Comparison of ENCODE assay signal across 9 mouse cellular contexts in the genomic region with DNA sequence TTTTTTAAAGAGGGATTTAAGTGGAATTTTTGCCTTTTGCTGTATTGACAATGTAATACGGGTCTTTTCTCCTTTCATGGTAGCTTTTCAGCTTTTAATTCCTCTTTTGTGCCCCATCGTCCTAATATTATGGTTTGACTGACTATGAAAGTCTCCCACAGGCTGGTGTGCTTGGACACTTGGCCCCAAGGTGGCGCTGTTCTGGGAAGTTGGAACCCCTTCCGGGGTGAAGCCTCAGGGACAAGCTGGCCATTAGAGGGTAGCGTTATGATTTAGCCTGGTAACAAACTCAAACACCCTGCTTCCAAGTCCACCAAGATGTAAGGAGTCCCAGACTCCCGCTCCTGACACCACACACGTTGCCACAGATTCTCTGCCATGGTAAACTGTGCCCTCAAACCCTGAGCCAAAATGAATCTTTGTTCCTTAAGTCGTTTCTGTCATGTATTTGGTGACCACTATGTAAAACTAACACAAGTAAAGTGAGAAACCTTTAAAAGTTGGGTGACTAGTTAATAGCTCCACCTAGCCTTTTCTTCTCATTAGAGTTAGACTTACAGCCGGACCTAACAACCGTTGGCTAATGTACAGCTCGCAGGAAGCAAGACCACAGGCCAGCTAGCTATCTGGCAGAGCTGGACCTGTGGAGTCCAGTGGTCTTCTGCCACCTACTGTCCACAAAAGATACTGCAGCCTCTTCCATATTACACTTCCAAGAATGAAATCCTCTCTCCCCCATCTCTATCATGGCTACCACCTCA. TPM values are rescaled to one million over a fixed set of nuclear protein-coding genes. Genes with fewer than 3 reads are reported as not detected.
DNase-seq lines count a peak whose midpoint lies in the region; ATAC-seq and TF ChIP-seq lines count a peak whose summit lies in the region.
"Had no signal": no experiment of that assay in that cellular context is flagged by ENCODE, and none has a peak within 500 bp of the region (broad histone marks: within the 10 kb centered on the region; RNA-seq: fewer than 3 reads in every experiment).

No protein-coding gene starts in this region.

- no peaks in the 10 kb centered on the region for H3K27me3 ChIP-seq in cerebellum, adult 2 months (ENCODE audit: control insufficient read depth, insufficient read depth, low read length)
- H3K27me3 ChIP-seq in hindbrain, embryonic 15.5 days = no peaks in the 10 kb centered on the region
- no peaks in the 10 kb centered on the region; the same call in 1 of the 2 replicates for H3K27me3 ChIP-seq in liver, embryonic 11.5 days (replicated peaks; ENCODE audit: control insufficient read depth, insufficient read depth, low read length)
- no peaks in the 10 kb centered on the region for H3K27me3 ChIP-seq in splenic B cell, adult 2 months (ENCODE audit: control insufficient read depth, insufficient read depth, low read length, poor library complexity, severe bottlenecking)
- H3K27me3 ChIP-seq: liver, embryonic 15.5 days had no signal

- no peak overlapping the region for H3K4me3 ChIP-seq in cerebellum, adult 2 months (replicated peaks; ENCODE audit: insufficient read depth, low read depth, low read length)
- no peak overlapping the region for H3K4me3 ChIP-seq in hindbrain, embryonic 15.5 days
- H3K4me3 ChIP-seq in liver, embryonic 11.5 days (ENCODE audit: low read depth, low read length) = no peak overlapping the region
- H3K4me3 ChIP-seq: liver, embryonic 15.5 days had no signal

- 45% methylated on average over 11 of the region's 11 CpGs for WGBS in cerebellum, adult 2 months
- 55% methylated on average over 11 of the region's 11 CpGs for WGBS in hindbrain, embryonic 15.5 days
- 39% methylated on average over 11 of the region's 11 CpGs for WGBS in liver, embryonic 11.5 days

- H3K4me2 ChIP-seq in hindbrain, embryonic 15.5 days = no peak overlapping the region
- no peak overlapping the region for H3K4me2 ChIP-seq in liver, embryonic 11.5 days
- H3K4me2 ChIP-seq: liver, embryonic 15.5 days had no signal

- no peak for TF ChIP-seq POLR2A in cerebellum, adult 2 months (IDR thresholded peaks at IDR 0.05; ENCODE audit: borderline replicate concordance, insufficient read depth, low read length)

- no peaks in the 10 kb centered on the region for H3K4me1 ChIP-seq in cerebellum, adult 2 months (ENCODE audit: control insufficient read depth, insufficient read depth, low read length)
- no peaks in the 10 kb centered on the region for H3K4me1 ChIP-seq in hindbrain, embryonic 15.5 days (replicated peaks)
- no peaks in the 10 kb centered on the region for H3K4me1 ChIP-seq in liver, embryonic 11.5 days (replicated peaks; ENCODE audit: control insufficient read depth, insufficient read depth, low read length)
- H3K4me1 ChIP-seq: liver, embryonic 15.5 days had no signal

- DNase-seq in cerebellum, adult 2 months = peak in 1 of 2 experiments; percentile 14
- DNase-seq in cerebellum, adult 9-11 months = no peak
- DNase-seq in ovary, postnatal 14 days (ENCODE audit: low spot score) = peak; percentile 57
- DNase-seq in ovary, postnatal 10 days (ENCODE audit: low spot score) = no peak
- DNase-seq in cerebellum, postnatal 36 days = peak; percentile 14 to 28
- DNase-seq in liver, embryonic 11.5 days (ENCODE audit: low spot score) = peak; percentile 39
- DNase-seq in splenic B cell, adult 2 months (ENCODE audit: low read depth, low spot score) = peak; percentile 21

- no peak overlapping the region for H3K9ac ChIP-seq in hindbrain, embryonic 15.5 days
- H3K9ac ChIP-seq in liver, embryonic 11.5 days (ENCODE audit: low read depth, low read length) = no peak overlapping the region
- H3K9ac ChIP-seq: liver, embryonic 15.5 days had no signal

- no peaks in the 10 kb centered on the region for H3K9me3 ChIP-seq in hindbrain, embryonic 15.5 days
- no peaks in the 10 kb centered on the region for H3K9me3 ChIP-seq in liver, embryonic 11.5 days (ENCODE audit: control insufficient read depth, low read length)
- H3K9me3 ChIP-seq: liver, embryonic 15.5 days had no signal

- ATAC-seq in hindbrain, embryonic 15.5 days (ENCODE audit: low FRiP score, low read depth) = peak; percentile 69; the same call in 1 of the 2 replicates
- ATAC-seq in liver, embryonic 11.5 days (replicated peaks; ENCODE audit: low FRiP score) = no peak

- H3K27ac ChIP-seq in cerebellum, adult 2 months (ENCODE audit: insufficient read depth, low read length) = no peak overlapping the region
- no peak overlapping the region for H3K27ac ChIP-seq in hindbrain, embryonic 15.5 days (replicated peaks)
- H3K27ac ChIP-seq in liver, embryonic 11.5 days (ENCODE audit: low read depth, low read length) = no peak overlapping the region
- H3K27ac ChIP-seq: liver, embryonic 15.5 days had no signal

- H3K36me3 ChIP-seq in hindbrain, embryonic 15.5 days = no peaks in the 10 kb centered on the region
- H3K36me3 ChIP-seq in liver, embryonic 11.5 days (ENCODE audit: control insufficient read depth, insufficient read depth, low read length) = no peaks in the 10 kb centered on the region
- no peaks in the 10 kb centered on the region for H3K36me3 ChIP-seq in splenic B cell, adult 2 months (ENCODE audit: control insufficient read depth, insufficient read depth, low read length, poor library complexity, severe bottlenecking)
- H3K36me3 ChIP-seq: liver, embryonic 15.5 days had no signal

- TF ChIP-seq CTCF in cerebellum, adult 2 months (IDR thresholded peaks at IDR 0.05; ENCODE audit: borderline replicate concordance, insufficient read depth, low read depth, low read length) = peak; percentile 52; the same call in 1 of the 2 replicates

RNA-seq across cellular contexts. Expression of a gene that starts 54.4 kb away (rescaled TPM):
- not detected in 2 replicates for polyA plus RNA-seq in cerebellum, adult 2 months (2012; rRNA removed)
- not detected in 2 replicates for polyA plus RNA-seq in hindbrain, embryonic 15.5 days (2015; fragmentation: Nextera tagmentation; extraction: Ambion mirVana)
- polyA plus RNA-seq in liver, embryonic 11.5 days (2014; fragmentation: Nextera tagmentation; extraction: Ambion mirVana) = 0.19 TPM in 1 of 2 replicates, not detected in the other
- polyA plus RNA-seq: liver, embryonic 15.5 days had no signal

Comparison
In these comparisons a context has a peak if more than half of its experiments do, and no peak if none do; other contexts are left out.
1. DNase-seq: peak in ovary, postnatal 14 days (single experiment), cerebellum, postnatal 36 days (2 of 2), liver, embryonic 11.5 days (single experiment) and splenic B cell, adult 2 months (single experiment); none in cerebellum, adult 9-11 months (single experiment) and ovary, postnatal 10 days (single experiment).